Mouse (Mus musculus) hindbrain, embryonic 12.5 days (tissue): ENCODE measurements around the gene Rbm8a. TPM values are rescaled to one million over a fixed set of nuclear protein-coding genes. Genes with fewer than 3 reads are reported as not detected.

Experiments used
- ATAC-seq: fragments of 200-750 bp; cut with Nextera tagmentation; 2 replicates; pipeline ENCODE4 v1.8.0; 2017; ENCODE audit warnings: moderate TSS enrichment; ENCODE audit not compliant: low FRiP score
- H3K27ac ChIP-seq: fragments of 300-500 bp; sonication (generic); 2 replicates; pipeline ENCODE4 v1.5.1; 2016; ENCODE audit warnings: mild to moderate bottlenecking
- H3K27me3 ChIP-seq: fragments of 300-500 bp; sonication (generic); 2 replicates; pipeline ENCODE4 v1.6.1; 2016; ENCODE audit warnings: mild to moderate bottlenecking
- H3K36me3 ChIP-seq: fragments of 300-500 bp; sonication (generic); 2 replicates; pipeline ENCODE4 v1.6.1; 2016; ENCODE audit warnings: mild to moderate bottlenecking
- H3K4me1 ChIP-seq: fragments of 300-500 bp; sonication (generic); 2 replicates; pipeline ENCODE4 v1.6.1; 2016
- H3K4me2 ChIP-seq: fragments of 300-500 bp; sonication (generic); replicated peaks from 2 replicates; pipeline ENCODE4 v1.6.1; 2016; ENCODE audit warnings: mild to moderate bottlenecking
- H3K4me3 ChIP-seq: fragments of 300-500 bp; sonication (generic); 2 replicates; pipeline ENCODE4 v1.5.1; 2016; ENCODE audit warnings: mild to moderate bottlenecking
- H3K9ac ChIP-seq: fragments of 300-500 bp; sonication (generic); 2 replicates; pipeline ENCODE4 v1.6.1; 2016; ENCODE audit warnings: mild to moderate bottlenecking, moderate library complexity
- H3K9me3 ChIP-seq: fragments of 300-500 bp; sonication (generic); replicated peaks from 2 replicates; pipeline ENCODE4 v1.6.1; 2016; ENCODE audit warnings: mild to moderate bottlenecking
- WGBS: fragments of 180-500 bp; shearing (Covaris S2); methylation state at CpG from one replicate; pipeline ENCODE4 v1.1.7; 2016; 5-methylcytosine and 5-hydroxymethylcytosine counted together
- polyA plus RNA-seq: library from polyadenylated mRNA; unstranded; fragments of >200 nt; fragmentation: Nextera tagmentation; extraction: Ambion mirVana; gene quantifications from 2 replicates; pipeline ENCODE4 v1.2.1, GENCODE M21; 2016

Rbm8a gene
- 142 and 152 TPM in 2 replicates for polyA plus RNA-seq

DNA sequence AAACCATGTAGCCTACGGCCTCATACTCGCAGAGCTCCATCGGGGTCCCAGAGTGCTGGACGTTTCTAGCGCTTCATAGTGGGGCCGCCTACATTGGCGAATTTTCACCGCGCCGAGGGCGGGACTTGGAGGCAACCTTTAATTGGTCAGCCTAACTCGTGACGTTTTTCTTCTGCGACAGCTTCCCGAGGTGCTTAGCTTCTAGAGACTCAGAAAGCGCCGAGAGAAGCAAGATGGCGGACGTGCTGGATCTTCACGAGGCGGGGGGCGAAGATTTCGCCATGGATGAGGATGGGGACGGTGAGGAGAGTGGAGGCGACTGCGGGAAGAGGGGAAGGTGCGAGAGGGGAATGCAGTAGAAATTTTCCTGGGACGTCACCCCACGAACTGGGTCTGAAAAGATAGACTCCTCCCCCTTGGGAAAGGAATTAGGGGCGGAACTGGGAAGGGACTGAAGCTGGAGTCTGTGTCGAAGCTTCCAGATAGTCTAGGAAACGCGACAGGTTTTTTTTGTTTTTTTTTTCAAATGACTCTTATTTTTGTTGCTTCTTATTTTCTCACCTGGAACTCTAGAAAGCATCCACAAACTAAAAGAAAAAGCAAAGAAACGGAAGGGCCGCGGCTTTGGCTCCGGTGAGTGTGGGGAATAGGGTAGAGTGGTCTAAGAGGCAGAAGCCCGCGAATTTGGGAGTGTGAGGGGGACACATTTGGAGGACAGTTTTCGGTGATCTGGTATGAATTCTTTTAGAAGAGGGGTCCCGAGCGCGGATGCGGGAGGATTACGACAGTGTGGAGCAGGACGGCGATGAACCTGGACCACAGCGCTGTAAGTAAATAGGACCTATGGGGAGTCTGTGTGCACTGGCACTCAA lies at the start of gene Rbm8a:
TSS of gene Rbm8a (plus strand) at position 205 of the 872 bp plus-strand sequence.
- Histone ChIP-seq H3K36me3 (peaks cover 30% of the 10 kb centered on the region), H3K9ac (peak within 1 kb of the TSS; percentile 63), H3K4me1 (peaks cover 20% of the 10 kb centered on the region), H3K4me3 (peak within 1 kb of the TSS; percentile 65), H3K9me3 (no peaks in the 10 kb centered on the region), H3K4me2 (peak within 1 kb of the TSS; percentile 74), H3K27me3 (no peaks in the 10 kb centered on the region), H3K27ac (peak within 1 kb of the TSS; percentile 71)
- ATAC-seq: peak; percentile 93
- WGBS: 1% methylated on average over 48 of the region's 48 CpGs

DNA sequence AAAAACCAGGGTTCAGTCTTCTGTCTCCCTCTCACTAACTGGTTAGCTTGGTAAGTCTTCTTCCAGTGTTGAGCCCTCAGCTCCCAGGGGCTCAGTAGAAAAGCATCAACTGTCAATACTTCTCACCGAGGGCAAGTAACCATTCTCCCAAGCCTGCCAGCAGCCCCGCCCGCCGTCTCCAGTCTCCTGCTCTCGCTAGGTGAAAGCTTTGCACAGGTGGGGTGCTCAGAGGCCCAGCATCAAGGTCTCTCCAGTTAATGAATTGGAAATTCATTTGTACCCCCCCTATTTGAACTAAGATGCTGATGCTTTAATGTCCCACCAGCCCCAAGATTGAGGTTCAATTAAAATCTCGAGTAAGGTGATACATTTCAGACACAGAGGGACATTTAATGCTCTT lies 48.6 kb upstream of the Rbm8a start:
- no peak overlapping the region for H3K4me2 ChIP-seq
- no peak for ATAC-seq
- peaks cover 22% of the 10 kb centered on the region for H3K4me1 ChIP-seq
- H3K27ac ChIP-seq: no peak overlapping the region
- H3K4me3 ChIP-seq: no peak overlapping the region
- H3K36me3 ChIP-seq: no peaks in the 10 kb centered on the region; the same call in 1 of the 2 replicates
- 0 out of 2 replicates have a peak, but pooled peaks cover 13% of the 10 kb centered on the region for H3K27me3 ChIP-seq
- H3K9ac ChIP-seq: no peak overlapping the region
- WGBS: 43% methylated on average over 6 of the region's 6 CpGs
- H3K9me3 ChIP-seq: no peaks in the 10 kb centered on the region

DNA sequence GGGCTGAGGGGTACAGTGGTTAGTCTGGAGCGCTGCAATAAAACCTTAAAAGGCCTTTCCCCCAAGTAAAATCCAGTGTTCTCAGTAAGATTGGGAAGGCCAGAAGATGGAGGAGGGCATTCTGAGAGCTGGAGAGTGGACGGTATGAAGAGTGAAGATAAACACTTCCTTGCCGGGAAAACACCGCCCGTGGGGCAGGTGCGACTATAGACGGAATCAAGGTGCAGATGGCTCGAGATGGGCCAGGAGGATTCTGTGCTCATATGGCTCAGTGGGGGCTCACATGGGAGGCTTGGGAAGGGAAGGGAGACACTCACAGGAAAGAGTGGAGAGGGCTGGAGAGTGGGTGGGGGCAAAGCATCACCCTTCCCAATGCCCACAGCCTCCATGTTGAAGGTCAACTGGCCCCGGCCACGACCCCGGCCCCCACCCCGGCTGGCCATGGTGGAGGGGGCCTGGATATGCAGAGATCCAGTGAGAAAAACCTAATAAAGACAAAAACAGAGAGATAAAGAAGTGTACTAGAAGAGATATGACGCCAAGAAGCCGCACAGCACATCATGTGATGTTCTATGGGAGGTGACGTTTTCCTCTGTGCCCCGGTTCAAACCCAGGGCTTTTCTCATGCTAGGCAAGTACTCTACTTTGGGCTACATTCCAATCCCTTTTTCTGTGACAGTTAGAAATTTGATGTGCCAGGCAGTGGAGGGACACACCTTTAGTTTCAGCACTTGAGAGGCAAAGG lies 47.8 kb upstream of the Rbm8a start:
- H3K9ac ChIP-seq: no peak overlapping the region
- H3K4me3 ChIP-seq: no peak overlapping the region
- no peaks in the 10 kb centered on the region; the same call in 1 of the 2 replicates for H3K36me3 ChIP-seq
- no peak overlapping the region for H3K4me2 ChIP-seq
- 0 out of 2 replicates have a peak, but pooled peaks cover 13% of the 10 kb centered on the region for H3K27me3 ChIP-seq
- peaks cover 14% of the 10 kb centered on the region for H3K4me1 ChIP-seq
- H3K9me3 ChIP-seq: no peaks in the 10 kb centered on the region
- ATAC-seq: no peak
- WGBS: 84% methylated on average over 16 of the region's 16 CpGs
- H3K27ac ChIP-seq: no peak overlapping the region

DNA sequence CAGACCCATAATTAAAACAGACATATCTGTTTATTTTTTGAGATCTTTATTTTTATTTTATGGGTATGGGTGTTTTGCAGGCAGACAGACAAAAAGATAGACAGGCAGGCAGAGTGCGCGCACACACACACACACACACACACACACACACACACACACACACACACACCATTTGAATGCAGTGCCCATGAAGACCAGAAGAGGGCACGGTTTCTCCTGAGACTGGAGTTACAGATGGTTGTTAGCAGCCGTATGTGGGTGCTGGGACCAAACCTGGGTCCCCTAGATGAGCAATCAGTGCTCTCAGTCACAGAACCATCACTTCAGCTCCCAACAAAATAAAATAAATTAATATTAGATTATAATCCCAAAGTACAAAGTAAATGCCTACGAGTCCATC lies 46.3 kb upstream of the Rbm8a start:
- no peak overlapping the region for H3K4me3 ChIP-seq
- H3K27me3 ChIP-seq: 0 out of 2 replicates have a peak, but pooled peaks cover 13% of the 10 kb centered on the region
- H3K4me2 ChIP-seq: no peak overlapping the region
- no peaks in the 10 kb centered on the region; the same call in 1 of the 2 replicates for H3K36me3 ChIP-seq
- 90% methylated on average over 5 of the region's 5 CpGs for WGBS
- H3K27ac ChIP-seq: no peak overlapping the region
- no peak overlapping the region for H3K9ac ChIP-seq
- no peak for ATAC-seq
- peaks cover 9% of the 10 kb centered on the region for H3K4me1 ChIP-seq
- H3K9me3 ChIP-seq: 0 out of 2 replicates have a peak, but pooled peaks cover 3% of the 10 kb centered on the region

DNA sequence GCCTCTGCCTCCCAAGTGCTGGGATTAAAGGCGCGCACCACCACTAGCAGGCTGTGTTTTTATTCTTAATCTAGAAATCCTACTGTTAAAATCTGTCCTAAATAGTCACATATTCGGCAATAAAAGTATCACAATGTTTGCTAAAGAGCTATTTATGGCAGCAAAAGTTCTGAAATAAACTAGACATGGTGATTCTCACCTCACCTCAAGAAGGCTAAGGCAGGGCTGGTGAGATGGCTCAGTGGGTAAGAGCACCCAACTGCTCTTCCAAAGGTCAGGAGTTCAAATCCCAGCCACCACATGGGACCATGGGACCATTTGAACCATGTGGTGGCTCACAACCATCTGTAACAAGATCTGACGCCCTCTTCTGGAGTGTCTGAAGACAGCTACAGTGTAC lies 39.1 kb upstream of the Rbm8a start:
- Histone ChIP-seq H3K9me3 (0 out of 2 replicates have a peak, but pooled peaks cover 3% of the 10 kb centered on the region), H3K4me1 (peaks cover 13% of the 10 kb centered on the region), H3K36me3 (no peaks in the 10 kb centered on the region), H3K4me2 (no peak overlapping the region), H3K4me3 (no peak overlapping the region), H3K27me3 (peaks cover 10% of the 10 kb centered on the region), H3K27ac (no peak overlapping the region), H3K9ac (no peak overlapping the region)
- 83% methylated on average over 4 of the region's 4 CpGs for WGBS
- no peak for ATAC-seq

DNA sequence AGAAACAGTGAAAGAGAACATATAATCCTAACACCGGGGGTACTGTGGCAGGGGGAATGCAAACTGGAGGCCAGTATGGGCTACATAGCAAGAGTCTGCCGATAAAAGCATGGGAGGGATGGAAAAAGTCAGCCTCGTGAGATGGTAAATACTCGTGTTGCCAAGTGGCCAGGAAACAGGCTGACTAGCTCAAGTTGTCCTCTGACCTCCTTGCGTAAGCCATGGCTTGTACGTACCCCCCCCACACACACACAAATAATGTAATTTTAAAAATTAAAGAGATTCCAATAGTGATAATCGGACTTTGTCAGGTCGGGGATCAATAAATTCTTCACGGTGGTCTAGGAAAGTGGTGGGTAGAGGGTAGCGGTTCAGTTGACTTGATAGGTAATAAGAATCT lies 36.4 kb upstream of the Rbm8a start:
- peak overlapping the region; percentile 61 for H3K9ac ChIP-seq
- H3K27me3 ChIP-seq: peaks cover 24% of the 10 kb centered on the region
- H3K36me3 ChIP-seq: no peaks in the 10 kb centered on the region
- peak overlapping the region; percentile 81 for H3K27ac ChIP-seq
- peak overlapping the region; percentile 86 for H3K4me2 ChIP-seq
- peak; percentile 2; the same call in 1 of the 2 replicates for ATAC-seq
- H3K4me3 ChIP-seq: peak overlapping the region; percentile 57
- H3K4me1 ChIP-seq: peaks cover 38% of the 10 kb centered on the region
- no peaks in the 10 kb centered on the region for H3K9me3 ChIP-seq
- 1% methylated on average over 10 of the region's 10 CpGs for WGBS

DNA sequence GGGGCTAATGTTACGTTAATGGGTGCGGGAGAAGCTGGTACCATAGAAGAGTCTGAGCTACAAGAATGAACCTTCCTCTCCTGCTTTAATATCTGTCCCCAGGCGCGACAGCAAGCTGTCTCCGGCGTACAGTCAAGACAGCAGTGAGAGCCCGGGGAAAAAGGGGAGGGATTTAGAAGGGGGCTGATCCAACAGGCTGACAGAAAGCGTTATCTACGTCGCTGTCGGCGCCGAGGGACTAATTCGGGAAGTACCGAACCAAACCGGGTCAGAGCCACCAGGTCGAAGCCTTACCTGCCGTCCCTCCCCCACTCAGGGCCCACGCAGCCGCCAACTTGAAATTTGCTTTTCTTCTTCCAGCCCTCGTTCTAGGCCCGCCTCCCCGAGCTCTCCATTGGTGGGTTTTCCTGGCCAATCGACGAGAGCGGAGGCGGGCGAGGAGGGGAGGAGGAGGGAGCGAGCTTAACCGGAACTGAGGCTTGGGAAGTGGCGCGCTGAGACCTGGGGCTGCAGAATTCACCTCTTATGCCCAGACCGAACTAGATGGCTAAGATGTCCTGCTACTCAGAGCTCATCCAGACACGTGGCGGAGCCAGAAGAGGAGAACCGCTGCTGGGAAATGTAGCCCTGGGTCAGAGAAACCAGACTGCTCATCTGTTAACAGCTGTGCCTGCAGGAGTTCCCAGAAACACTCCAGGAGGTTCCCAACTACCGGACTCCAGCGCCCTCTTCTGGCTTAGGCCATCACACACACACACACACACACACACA lies 35.8 kb upstream of the Rbm8a start, which contains the start of gene Polr3gl:
TSS of gene Polr3gl (minus strand) at position 392 of the 771 bp plus-strand sequence.
- Histone ChIP-seq H3K9me3 (no peaks in the 10 kb centered on the region), H3K4me3 (peak within 1 kb of the TSS; percentile 57), H3K4me2 (peak within 1 kb of the TSS; percentile 86), H3K27ac (peak within 1 kb of the TSS; percentile 81), H3K4me1 (peaks cover 43% of the 10 kb centered on the region), H3K27me3 (peaks cover 27% of the 10 kb centered on the region), H3K36me3 (no peaks in the 10 kb centered on the region), H3K9ac (peak within 1 kb of the TSS; percentile 61)
- ATAC-seq: peak; percentile 80
- WGBS: under 1% methylated on average over 38 of the region's 38 CpGs

DNA sequence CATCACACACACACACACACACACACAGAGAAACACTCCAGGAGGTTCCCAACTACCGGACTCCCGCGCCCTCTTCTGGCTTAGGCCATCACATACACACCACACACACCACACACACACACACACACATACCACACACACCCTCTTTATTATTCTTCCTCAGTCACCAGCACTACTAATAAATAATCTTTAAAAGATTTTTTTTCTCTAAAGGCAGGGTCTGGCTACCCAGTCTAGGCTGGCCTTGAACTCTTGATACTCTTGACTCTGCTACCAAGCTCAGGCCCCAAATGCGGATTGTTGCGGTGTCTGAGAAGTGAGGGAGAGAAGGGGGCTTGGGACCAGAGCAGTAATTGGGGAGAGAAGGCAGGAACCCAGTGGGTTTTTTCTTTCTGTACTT lies 34.9 kb upstream of the Rbm8a start:
- peaks cover 32% of the 10 kb centered on the region for H3K27me3 ChIP-seq
- 81% methylated on average over 5 of the region's 5 CpGs for WGBS
- H3K9me3 ChIP-seq: no peaks in the 10 kb centered on the region
- H3K4me2 ChIP-seq: no peak overlapping the region
- no peak overlapping the region for H3K4me3 ChIP-seq
- H3K36me3 ChIP-seq: no peaks in the 10 kb centered on the region
- H3K27ac ChIP-seq: no peak overlapping the region
- peaks cover 47% of the 10 kb centered on the region for H3K4me1 ChIP-seq
- no peak for ATAC-seq
- no peak overlapping the region for H3K9ac ChIP-seq

DNA sequence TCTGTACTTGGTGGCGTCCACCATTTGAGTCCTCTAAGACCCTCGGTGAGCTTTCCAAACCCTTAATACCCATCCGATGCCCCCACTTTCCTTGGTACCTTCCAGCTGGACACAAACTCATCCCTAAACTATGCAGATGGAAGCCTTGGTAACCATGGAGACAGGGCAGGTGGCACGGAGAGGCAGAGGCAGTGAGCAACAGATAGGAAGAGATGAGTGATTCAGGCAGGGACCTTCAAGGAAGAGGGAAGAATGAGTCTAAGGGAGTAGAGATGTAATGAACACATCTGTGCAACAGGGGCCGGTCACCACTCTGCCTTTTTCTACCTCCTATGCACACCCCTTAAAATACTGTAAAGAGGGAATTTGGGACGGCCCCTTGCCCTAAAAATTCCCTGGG lies 34.1 kb upstream of the Rbm8a start:
- no peak for ATAC-seq
- 22% methylated on average over 6 of the region's 6 CpGs for WGBS
- H3K27ac ChIP-seq: no peak overlapping the region
- peaks cover 52% of the 10 kb centered on the region for H3K4me1 ChIP-seq
- no peak overlapping the region for H3K9ac ChIP-seq
- peak overlapping the region; percentile 94 for H3K4me2 ChIP-seq
- no peaks in the 10 kb centered on the region for H3K9me3 ChIP-seq
- peaks cover 32% of the 10 kb centered on the region for H3K27me3 ChIP-seq
- no peaks in the 10 kb centered on the region for H3K36me3 ChIP-seq
- H3K4me3 ChIP-seq: no peak overlapping the region; the same call in 1 of the 2 replicates

DNA sequence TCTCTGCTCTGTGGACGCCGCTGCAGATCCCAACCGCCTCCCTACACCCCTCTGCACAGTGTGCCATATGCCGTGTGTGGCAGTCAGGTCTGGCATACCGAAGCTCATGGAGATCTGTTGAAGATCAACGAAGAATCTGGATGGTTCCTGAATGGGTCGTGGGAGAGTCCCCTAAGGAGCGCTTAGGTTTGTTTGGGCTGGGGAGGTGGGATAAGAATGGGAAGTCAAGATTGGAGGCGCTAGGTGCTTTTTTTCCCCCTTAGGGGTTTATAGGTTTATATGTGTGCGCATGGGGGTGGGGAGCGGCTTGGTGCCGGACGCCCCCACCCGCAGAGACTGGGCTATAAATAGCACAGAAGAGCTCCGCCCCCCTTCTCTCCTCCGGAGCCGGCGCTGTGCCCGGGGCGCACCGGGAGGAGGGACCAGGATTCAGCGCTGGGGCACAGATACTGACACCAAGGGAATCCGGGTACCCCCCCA lies 33.5 kb upstream of the Rbm8a start, which contains the start of gene Ankrd34a:
TSS of gene Ankrd34a (plus strand) at position 409 of the 480 bp plus-strand sequence.
- whole genome bisulfite sequencing: 2% methylated on average over 20 of the region's 23 CpGs
- Histone ChIP-seq H3K4me3 (peak within 1 kb of the TSS; percentile 52), H3K36me3 (no peaks in the 10 kb centered on the region), H3K4me1 (peaks cover 52% of the 10 kb centered on the region), H3K27me3 (peaks cover 32% of the 10 kb centered on the region), H3K4me2 (peak within 1 kb of the TSS; percentile 94), H3K9ac (peak within 1 kb of the TSS; percentile 78), H3K27ac (peak within 1 kb of the TSS; percentile 79), H3K9me3 (no peaks in the 10 kb centered on the region)
- no peak for ATAC-seq

DNA sequence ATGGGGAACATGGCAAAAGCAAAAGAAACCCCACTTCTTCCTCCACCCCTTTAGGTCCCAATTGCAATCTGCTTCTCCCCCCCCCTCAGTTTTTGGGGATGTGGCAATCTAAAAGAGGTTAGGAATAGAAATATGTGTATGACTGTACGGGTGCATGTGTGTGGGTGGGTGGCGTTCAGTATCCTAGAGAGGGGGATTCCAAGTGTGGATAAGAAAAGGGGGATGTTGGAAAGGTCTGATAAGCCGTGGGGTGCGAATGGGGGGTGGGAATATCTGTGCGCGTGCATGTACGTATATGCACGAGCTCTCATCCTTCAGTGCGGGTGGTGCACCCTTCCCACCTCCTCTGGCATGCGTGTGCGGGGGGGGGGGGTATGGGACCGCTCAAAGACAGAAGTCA lies 32.9 kb upstream of the Rbm8a start:
- Histone ChIP-seq H3K36me3 (no peaks in the 10 kb centered on the region), H3K4me1 (peaks cover 52% of the 10 kb centered on the region), H3K9me3 (no peaks in the 10 kb centered on the region), H3K27ac (no peak overlapping the region), H3K4me2 (peak overlapping the region; percentile 94), H3K9ac (peak overlapping the region; percentile 78), H3K4me3 (peak overlapping the region; percentile 52), H3K27me3 (peaks cover 32% of the 10 kb centered on the region)
- ATAC-seq: no peak
- under 1% methylated on average over 11 of the region's 12 CpGs for whole genome bisulfite sequencing
